Mouse (Mus musculus) bone marrow, adult 2 months (tissue): ENCODE data around the gene Pakap. TPM values are rescaled to one million over a fixed set of nuclear protein-coding genes. Genes with fewer than 3 reads are reported as not detected.
"Not testable (repeated sequence)": the region's sequence is repeated elsewhere in the genome, so short reads cannot be mapped to it uniquely, and the experiment has no call there.

Experiments
- H3K27ac ChIP-seq: fragments of 200-500 bp; 2 replicates; pipeline ENCODE4 v1.5.1; 2012; ENCODE audit warnings: low read depth, mild to moderate bottlenecking, control low read depth, inconsistent platforms, low read length; ENCODE audit not compliant: control insufficient read depth, poor library complexity, insufficient read depth
- H3K4me1 ChIP-seq: fragments of 200-500 bp; 2 replicates; pipeline ENCODE4 v1.6.1; 2011; ENCODE audit warnings: low read length; ENCODE audit not compliant: control insufficient read depth, insufficient read depth
- H3K4me3 ChIP-seq: fragments of 200-500 bp; replicated peaks from 2 replicates; pipeline ENCODE3; 2011; ENCODE audit warnings: mild to moderate bottlenecking, low read depth, low read length, control low read depth; ENCODE audit not compliant: control insufficient read depth
- CTCF ChIP-seq: fragments of 200-500 bp; IDR thresholded peaks from 2 replicates; pipeline ENCODE4 v1.5.1; 2011; ENCODE audit warnings: low read length, control low read depth; ENCODE audit not compliant: control insufficient read depth, insufficient read depth
- POLR2A ChIP-seq: fragments of 200-500 bp; IDR thresholded peaks from 2 replicates; pipeline ENCODE4 v1.6.1; 2011; ENCODE audit warnings: low read depth, mild to moderate bottlenecking, control low read depth, low read length, borderline replicate concordance; ENCODE audit not compliant: control insufficient read depth
- WGBS: fragments of 180-500 bp; shearing (Covaris S2); methylation state at CpG from one replicate; pipeline ENCODE4 v1.1.7; 2018; 5-methylcytosine and 5-hydroxymethylcytosine counted together
- polyA plus RNA-seq: library from polyadenylated mRNA; stranded (reverse); fragments of >200 nt; gene quantifications from 2 replicates; pipeline ENCODE4 v1.2.4, GENCODE M21; 2011; ENCODE audit warnings: low replicate concordance; ENCODE audit not compliant: missing spikeins, insufficient read depth, insufficient read length

Gene Pakap
- polyA plus RNA-seq, 1 experiment: 1.9 TPM

GRCm38 (mm10) chr4:57886066-57886887 lies 318.3 kb downstream of the Pakap start:
- TF ChIP-seq CTCF (no peak), POLR2A (no peak)
- Histone ChIP-seq H3K27ac (no peak overlapping the region), H3K4me3 (no peak overlapping the region), H3K4me1 (peaks cover 3% of the 10 kb centered on the region)
- 14% methylated on average over 11 of the region's 11 CpGs for WGBS

- Histone ChIP-seq H3K27ac (no peak overlapping the region), H3K4me1 (peaks cover 3% of the 10 kb centered on the region), H3K4me3 (no peak overlapping the region)
- 83% methylated on average over 3 of the region's 3 CpGs for WGBS
- no peak for TF ChIP-seq POLR2A
- TF ChIP-seq CTCF: no peak
Observed at GRCm38 (mm10) chr4:57886888-57887230, 318.9 kb downstream of the Pakap start.

- TF ChIP-seq POLR2A (no peak), CTCF (no peak)
- WGBS: 78% methylated on average over 2 of the region's 2 CpGs
- H3K27ac ChIP-seq: no peak overlapping the region
- peaks cover 2% of the 10 kb centered on the region for H3K4me1 ChIP-seq
- no peak overlapping the region for H3K4me3 ChIP-seq
Observed at GRCm38 (mm10) chr4:57888246-57888645, 320.3 kb downstream of the Pakap start.

- H3K4me3 ChIP-seq, H3K27ac ChIP-seq, H3K4me1 ChIP-seq: not testable (repeated sequence)
- 58% methylated on average over 1 of the region's 1 CpGs for WGBS
Observed at GRCm38 (mm10) chr4:57888978-57889377, 321.0 kb downstream of the Pakap start.

- TF ChIP-seq POLR2A (no peak), CTCF (no peak)
- WGBS: 88% methylated on average over 8 of the region's 8 CpGs
- H3K4me3 ChIP-seq: no peak overlapping the region
- H3K4me1 ChIP-seq: no peaks in the 10 kb centered on the region
- H3K27ac ChIP-seq: no peak overlapping the region
Observed at GRCm38 (mm10) chr4:57889773-57890172, 321.8 kb downstream of the Pakap start.

GRCm38 (mm10) chr4:57892001-57892586 lies 324.1 kb downstream of the Pakap start:
- 84% methylated on average over 10 of the region's 10 CpGs for WGBS
- no peak overlapping the region for H3K27ac ChIP-seq
- no peak overlapping the region for H3K4me3 ChIP-seq
- TF ChIP-seq CTCF (no peak), POLR2A (no peak)
- H3K4me1 ChIP-seq: no peaks in the 10 kb centered on the region

- WGBS: 76% methylated on average over 5 of the region's 5 CpGs
- no peaks in the 10 kb centered on the region for H3K4me1 ChIP-seq
- no peak overlapping the region for H3K4me3 ChIP-seq
- no peak overlapping the region for H3K27ac ChIP-seq
- TF ChIP-seq CTCF: no peak
- no peak for TF ChIP-seq POLR2A
Observed at GRCm38 (mm10) chr4:57895140-57895539, 327.2 kb downstream of the Pakap start.

- Histone ChIP-seq H3K4me1 (no peaks in the 10 kb centered on the region), H3K27ac (no peak overlapping the region), H3K4me3 (no peak overlapping the region)
- TF ChIP-seq CTCF (no peak), POLR2A (no peak)
- 71% methylated on average over 6 of the region's 6 CpGs for whole genome bisulfite sequencing
Observed at GRCm38 (mm10) chr4:57895902-57896301, 327.9 kb downstream of the Pakap start.
